Mouse (Mus musculus): ENCODE measurements around the gene Jchain. TPM values are rescaled to one million over a fixed set of nuclear protein-coding genes. Genes with fewer than 3 reads are reported as not detected.
A peak's percentile ranks its signal among the peaks of the same experiment; 100 is the strongest.

Gene Jchain
- polyA plus RNA-seq, 1 experiment from 2014 or later = 0.11 TPM

GRCm38 (mm10) chr5:88564501-88565147, 36.9 kb upstream of the Jchain start, which contains the start of gene Rufy3:
Gene Rufy3 (plus strand): TSS chr5:88565040.
- no peaks in the 10 kb centered on the region for H3K27me3 ChIP-seq (ENCODE audit: control insufficient read depth, insufficient read depth, low read length)
- peak within 1 kb of the TSS; percentile 84 for H3K4me2 ChIP-seq (ENCODE audit: low read length)
- WGBS = 1% methylated on average over 46 of the region's 71 CpGs
- 0 out of 2 replicates have a peak, but pooled peaks cover 8% of the 10 kb centered on the region for H3K36me3 ChIP-seq (ENCODE audit: control insufficient read depth, insufficient read depth, low read length)
- peak within 1 kb of the TSS; percentile 87 for H3K9ac ChIP-seq (ENCODE audit: low read length)
- H3K9me3 ChIP-seq (ENCODE audit: control insufficient read depth, low read length) = no peaks in the 10 kb centered on the region
- peaks cover 0 to 12% of the 10 kb centered on the region in 2 experiments; a peak in 2 of 4 replicates for H3K4me1 ChIP-seq (ENCODE audit: control insufficient read depth in 2 of 2, insufficient read depth in 2 of 2, low read length in 2 of 2)
- peak within 1 kb of the TSS; percentile 67 to 92 for H3K4me3 ChIP-seq (ENCODE audit: control insufficient read depth in 1 of 2, insufficient read depth in 1 of 2, low read depth in 1 of 2, low read length in 2 of 2)
- H3K27ac ChIP-seq (replicated peaks in 1 of 2; ENCODE audit: control insufficient read depth in 1 of 2, insufficient read depth in 1 of 2, low read depth in 2 of 2, low read length in 2 of 2) = peak within 1 kb of the TSS; percentile 85 to 94
- peak; percentile 88 for ATAC-seq (ENCODE audit: insufficient number of reproducible peaks, insufficient read depth, low FRiP score, low read depth)

GRCm38 (mm10) chr5:88562863-88563780, 35.4 kb upstream of the Jchain start:
- Histone ChIP-seq H3K9me3 (ENCODE audit: control insufficient read depth, low read length) (no peaks in the 10 kb centered on the region), H3K4me2 (ENCODE audit: low read length) (peak overlapping the region; percentile 84; the same call in 1 of the 2 replicates), H3K36me3 (ENCODE audit: control insufficient read depth, insufficient read depth, low read length) (no peaks in the 10 kb centered on the region), H3K4me3 (ENCODE audit: control insufficient read depth in 1 of 2, insufficient read depth in 1 of 2, low read depth in 1 of 2, low read length in 2 of 2) (no peak overlapping the region), H3K27me3 (ENCODE audit: control insufficient read depth, insufficient read depth, low read length) (no peaks in the 10 kb centered on the region), H3K4me1 (ENCODE audit: control insufficient read depth in 2 of 2, insufficient read depth in 2 of 2, low read length in 2 of 2) (peaks cover 0 to 12% of the 10 kb centered on the region in 2 experiments; a peak in 2 of 4 replicates), H3K27ac (replicated peaks in 1 of 2; ENCODE audit: control insufficient read depth in 1 of 2, insufficient read depth in 1 of 2, low read depth in 2 of 2, low read length in 2 of 2) (no peak overlapping the region), H3K9ac (ENCODE audit: low read length) (no peak overlapping the region)
- whole genome bisulfite sequencing = 65% methylated on average over 8 of the region's 8 CpGs
- ATAC-seq (ENCODE audit: insufficient number of reproducible peaks, insufficient read depth, low FRiP score, low read depth) = no peak

- no peak for ATAC-seq (ENCODE audit: insufficient number of reproducible peaks, insufficient read depth, low FRiP score, low read depth)
- no peak overlapping the region for H3K27ac ChIP-seq (replicated peaks in 1 of 2; ENCODE audit: control insufficient read depth in 1 of 2, insufficient read depth in 1 of 2, low read depth in 2 of 2, low read length in 2 of 2)
- no peak overlapping the region for H3K9ac ChIP-seq (ENCODE audit: low read length)
- no peak overlapping the region for H3K4me3 ChIP-seq (ENCODE audit: control insufficient read depth in 1 of 2, insufficient read depth in 1 of 2, low read depth in 1 of 2, low read length in 2 of 2)
- no peaks in the 10 kb centered on the region for H3K9me3 ChIP-seq (ENCODE audit: control insufficient read depth, low read length)
- 70% methylated on average over 9 of the region's 9 CpGs for WGBS
- H3K36me3 ChIP-seq (ENCODE audit: control insufficient read depth, insufficient read depth, low read length) = peaks cover 12% of the 10 kb centered on the region; the same call in 1 of the 2 replicates
- H3K4me2 ChIP-seq (ENCODE audit: low read length) = no peak overlapping the region
- peaks cover 0 to 7% of the 10 kb centered on the region in 2 experiments; a peak in 2 of 4 replicates for H3K4me1 ChIP-seq (ENCODE audit: control insufficient read depth in 2 of 2, insufficient read depth in 2 of 2, low read length in 2 of 2)
- H3K27me3 ChIP-seq (ENCODE audit: control insufficient read depth, insufficient read depth, low read length) = no peaks in the 10 kb centered on the region
These were observed 33.6 kb upstream of the Jchain start for GRCm38 (mm10) chr5:88561080-88561814.

- WGBS = 36% methylated on average over 1 of the region's 1 CpGs
- no peak for ATAC-seq (ENCODE audit: insufficient number of reproducible peaks, insufficient read depth, low FRiP score, low read depth)
- H3K9me3 ChIP-seq (ENCODE audit: control insufficient read depth, low read length) = no peaks in the 10 kb centered on the region
- no peaks in the 10 kb centered on the region for H3K27me3 ChIP-seq (ENCODE audit: control insufficient read depth, insufficient read depth, low read length)
- H3K4me2 ChIP-seq (ENCODE audit: low read length) = no peak overlapping the region
- no peak overlapping the region for H3K4me3 ChIP-seq (ENCODE audit: control insufficient read depth in 1 of 2, insufficient read depth in 1 of 2, low read depth in 1 of 2, low read length in 2 of 2)
- peaks cover 21% of the 10 kb centered on the region for H3K36me3 ChIP-seq (ENCODE audit: control insufficient read depth, insufficient read depth, low read length)
- peaks cover 5 to 16% of the 10 kb centered on the region in 2 experiments for H3K4me1 ChIP-seq (ENCODE audit: control insufficient read depth in 2 of 2, insufficient read depth in 2 of 2, low read length in 2 of 2)
- no peak overlapping the region for H3K9ac ChIP-seq (ENCODE audit: low read length)
- H3K27ac ChIP-seq (replicated peaks in 1 of 2; ENCODE audit: control insufficient read depth in 1 of 2, insufficient read depth in 1 of 2, low read depth in 2 of 2, low read length in 2 of 2) = no peak overlapping the region
These were observed 31.3 kb upstream of the Jchain start for GRCm38 (mm10) chr5:88558991-88559390.

- H3K4me2 ChIP-seq (ENCODE audit: low read length) = peak within 1 kb of the TSS; percentile 91
- peak; percentile 94 for ATAC-seq (ENCODE audit: insufficient number of reproducible peaks, insufficient read depth, low FRiP score, low read depth)
- WGBS = under 1% methylated on average over 76 of the region's 76 CpGs
- H3K36me3 ChIP-seq (ENCODE audit: control insufficient read depth, insufficient read depth, low read length) = peaks cover 21% of the 10 kb centered on the region
- H3K9me3 ChIP-seq (ENCODE audit: control insufficient read depth, low read length) = no peaks in the 10 kb centered on the region
- H3K27me3 ChIP-seq (ENCODE audit: control insufficient read depth, insufficient read depth, low read length) = no peaks in the 10 kb centered on the region
- peaks cover 5 to 15% of the 10 kb centered on the region in 2 experiments for H3K4me1 ChIP-seq (ENCODE audit: control insufficient read depth in 2 of 2, insufficient read depth in 2 of 2, low read length in 2 of 2)
- peak within 1 kb of the TSS; percentile 93 to 97 for H3K27ac ChIP-seq (replicated peaks in 1 of 2; ENCODE audit: control insufficient read depth in 1 of 2, insufficient read depth in 1 of 2, low read depth in 2 of 2, low read length in 2 of 2)
- H3K4me3 ChIP-seq (ENCODE audit: control insufficient read depth in 1 of 2, insufficient read depth in 1 of 2, low read depth in 1 of 2, low read length in 2 of 2) = peak within 1 kb of the TSS; percentile 74 to 93
- peak within 1 kb of the TSS; percentile 89 for H3K9ac ChIP-seq (ENCODE audit: low read length)
These were observed 26.6 kb upstream of the Jchain start, which contains the start of gene Utp3 for GRCm38 (mm10) chr5:88554086-88554886. Gene Utp3 (plus strand): TSS chr5:88554462.

GRCm38 (mm10) chr5:88553271-88554085, 25.8 kb upstream of the Jchain start:
- Histone ChIP-seq H3K27ac (replicated peaks in 1 of 2; ENCODE audit: control insufficient read depth in 1 of 2, insufficient read depth in 1 of 2, low read depth in 2 of 2, low read length in 2 of 2) (peak overlapping the region; percentile 93 to 97), H3K4me3 (ENCODE audit: control insufficient read depth in 1 of 2, insufficient read depth in 1 of 2, low read depth in 1 of 2, low read length in 2 of 2) (peak overlapping the region; percentile 74), H3K9ac (ENCODE audit: low read length) (peak overlapping the region; percentile 86), H3K4me2 (ENCODE audit: low read length) (peak overlapping the region; percentile 61), H3K27me3 (ENCODE audit: control insufficient read depth, insufficient read depth, low read length) (no peaks in the 10 kb centered on the region), H3K4me1 (ENCODE audit: control insufficient read depth in 2 of 2, insufficient read depth in 2 of 2, low read length in 2 of 2) (peaks cover 5 to 15% of the 10 kb centered on the region in 2 experiments), H3K36me3 (ENCODE audit: control insufficient read depth, insufficient read depth, low read length) (peaks cover 21% of the 10 kb centered on the region), H3K9me3 (ENCODE audit: control insufficient read depth, low read length) (no peaks in the 10 kb centered on the region)
- 7% methylated on average over 29 of the region's 29 CpGs for WGBS
- ATAC-seq (ENCODE audit: insufficient number of reproducible peaks, insufficient read depth, low FRiP score, low read depth) = peak; percentile 62
